In genomic region chr9:96963443-96964215, GRCm38 (mm10) we compare ENCODE assay signal across 12 mouse cellular contexts. TPM values are rescaled to one million over a fixed set of nuclear protein-coding genes. Genes with fewer than 3 reads are reported as not detected.
A peak's percentile ranks its signal among the peaks of the same experiment; 100 is the strongest.
DNase-seq lines count a peak whose midpoint lies in the region; ATAC-seq lines count a peak whose summit lies in the region.
"Had no signal": no experiment of that assay in that cellular context is flagged by ENCODE, and none has a peak within 500 bp of the region (broad histone marks: within the 10 kb centered on the region; RNA-seq: fewer than 3 reads in every experiment).

No protein-coding gene starts in this region.

- no peak overlapping the region for H3K4me2 ChIP-seq in intestine, embryonic 15.5 days (replicated peaks)
- no peak overlapping the region for H3K4me2 ChIP-seq in intestine, embryonic 16.5 days (ENCODE audit: low read depth, low read length)

- no peak for ATAC-seq in intestine, embryonic 15.5 days
- no peak for ATAC-seq in intestine, embryonic 16.5 days

- no peak overlapping the region for H3K4me3 ChIP-seq in intestine, embryonic 15.5 days (replicated peaks)
- H3K4me3 ChIP-seq in intestine, embryonic 16.5 days (ENCODE audit: low read length), result no peak overlapping the region
- no peak overlapping the region for H3K4me3 ChIP-seq in limb, embryonic 10.5 days
- H3K4me3 ChIP-seq: gastrocnemius, adult 2 months had no signal

- H3K36me3 ChIP-seq in intestine, embryonic 15.5 days, result no peaks in the 10 kb centered on the region
- no peaks in the 10 kb centered on the region for H3K36me3 ChIP-seq in intestine, embryonic 16.5 days (ENCODE audit: control insufficient read depth, insufficient read depth, low read length)
- peaks cover 26% of the 10 kb centered on the region for H3K36me3 ChIP-seq in limb, embryonic 10.5 days

- H3K9me3 ChIP-seq in intestine, embryonic 15.5 days, result no peaks in the 10 kb centered on the region
- no peaks in the 10 kb centered on the region for H3K9me3 ChIP-seq in intestine, embryonic 16.5 days (ENCODE audit: control insufficient read depth, low read length)
- 0 out of 2 replicates have a peak, but pooled peaks cover 3% of the 10 kb centered on the region for H3K9me3 ChIP-seq in limb, embryonic 10.5 days (replicated peaks)

- no peaks in the 10 kb centered on the region for H3K27me3 ChIP-seq in intestine, embryonic 15.5 days (replicated peaks)
- H3K27me3 ChIP-seq in intestine, embryonic 16.5 days (replicated peaks; ENCODE audit: control insufficient read depth, insufficient read depth, low read length), result no peaks in the 10 kb centered on the region
- no peaks in the 10 kb centered on the region for H3K27me3 ChIP-seq in limb, embryonic 10.5 days (ENCODE audit: low read depth, poor library complexity, severe bottlenecking)

- DNase-seq in cerebellum, postnatal 10 days, result peak; percentile 74 to 79
- DNase-seq in cerebellum, adult 9-10 months, result no peak
- peak; percentile 20 to 21 for DNase-seq in cerebellum, postnatal 36 days
- DNase-seq in limb, embryonic 10.5 days (ENCODE audit: low spot score), result no peak
- DNase-seq in urinary bladder, adult 18-20 months (ENCODE audit: low spot score in 2 of 2), result no peak
- DNase-seq in spleen, adult 18-20 months, result no peak
- DNase-seq: B cell, adult 2 months; gastrocnemius, adult 2 months; right cerebral cortex, postnatal 14 days had no signal

- H3K27ac ChIP-seq in intestine, embryonic 15.5 days, result 0 out of 2 replicates have a peak overlapping the region, but pooled peaks have one; percentile 1
- H3K27ac ChIP-seq in intestine, embryonic 16.5 days (ENCODE audit: low read length), result no peak overlapping the region
- H3K27ac ChIP-seq in limb, embryonic 10.5 days, result peak overlapping the region; percentile 93
- H3K27ac ChIP-seq: gastrocnemius, adult 2 months; liver, embryonic 14.5 days had no signal

- H3K9ac ChIP-seq in intestine, embryonic 15.5 days, result no peak overlapping the region
- H3K9ac ChIP-seq in intestine, embryonic 16.5 days (ENCODE audit: low read depth, low read length), result no peak overlapping the region
- H3K9ac ChIP-seq: liver, embryonic 14.5 days had no signal

- 57% methylated on average over 13 of the region's 13 CpGs for WGBS in intestine, embryonic 15.5 days
- WGBS in intestine, embryonic 16.5 days, result 60% methylated on average over 13 of the region's 13 CpGs
- 65% methylated on average over 13 of the region's 13 CpGs for WGBS in limb, embryonic 10.5 days

- H3K4me1 ChIP-seq in intestine, embryonic 15.5 days (replicated peaks), result peaks cover 36% of the 10 kb centered on the region
- H3K4me1 ChIP-seq in intestine, embryonic 16.5 days (ENCODE audit: control insufficient read depth, insufficient read depth, low read length), result peaks cover 40% of the 10 kb centered on the region
- H3K4me1 ChIP-seq in limb, embryonic 10.5 days, result peaks cover 46% of the 10 kb centered on the region

RNA-seq across cellular contexts. Expression of gene Spsb4, which starts 55.0 kb away (rescaled TPM):
- 29.3 and 29.9 TPM in 2 replicates for polyA plus RNA-seq in intestine, embryonic 15.5 days (2015; fragmentation: Nextera tagmentation; extraction: Ambion mirVana)
- 28.7 and 34.0 TPM in 2 replicates for polyA plus RNA-seq in intestine, embryonic 16.5 days (2015; fragmentation: Nextera tagmentation; extraction: Ambion mirVana)
- polyA plus RNA-seq in limb, embryonic 10.5 days (2016; fragmentation: Nextera tagmentation; extraction: Ambion mirVana), result 70.3 and 80.6 TPM in 2 replicates

Comparison
In these comparisons a context has a peak if more than half of its experiments do, and no peak if none do; other contexts are left out.
1. DNase-seq: peak in cerebellum, postnatal 10 days (2 of 2) and cerebellum, postnatal 36 days (2 of 2); none in cerebellum, adult 9-10 months (single experiment), limb, embryonic 10.5 days (single experiment), urinary bladder, adult 18-20 months (0 of 2) and spleen, adult 18-20 months (0 of 2).